Mouse (Mus musculus): ENCODE results near the gene Tmprss9. TPM values are rescaled to one million over a fixed set of nuclear protein-coding genes. Genes with fewer than 3 reads are reported as not detected.

Gene Tmprss9
- polyA plus RNA-seq, 1 experiment: not detected

DNA sequence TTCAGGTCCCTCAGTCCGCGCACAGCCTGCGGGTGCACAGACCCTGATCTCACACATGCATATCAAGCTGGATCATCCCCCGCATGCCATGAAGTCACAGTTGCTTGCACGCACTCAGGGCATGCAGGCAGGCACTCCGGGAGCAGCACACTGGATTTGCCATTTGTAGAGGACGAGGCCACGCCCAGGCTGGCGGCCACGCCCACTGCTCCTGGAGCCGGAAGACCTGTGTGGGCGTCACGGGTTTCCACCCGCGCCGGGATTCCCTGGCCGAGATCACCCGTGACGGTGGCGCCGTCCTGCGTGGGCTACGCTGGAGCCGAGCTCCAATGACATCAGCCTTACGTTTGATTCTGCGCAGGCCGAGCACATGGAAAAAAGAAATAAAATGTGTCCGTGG, 68.0 kb downstream of the Tmprss9 start:
- H3K4me1 ChIP-seq (ENCODE audit: control insufficient read depth, insufficient read depth, low read length): peaks cover 36% of the 10 kb centered on the region
- TF ChIP-seq POLR2A (IDR thresholded peaks at IDR 0.05; ENCODE audit: low read depth, low read length) (peak; percentile 65), CTCF (IDR thresholded peaks at IDR 0.05; ENCODE audit: borderline replicate concordance, insufficient read depth, low read length) (no peak)
- H3K27ac ChIP-seq (ENCODE audit: insufficient read depth, low read length): peak overlapping the region; percentile 70

DNA sequence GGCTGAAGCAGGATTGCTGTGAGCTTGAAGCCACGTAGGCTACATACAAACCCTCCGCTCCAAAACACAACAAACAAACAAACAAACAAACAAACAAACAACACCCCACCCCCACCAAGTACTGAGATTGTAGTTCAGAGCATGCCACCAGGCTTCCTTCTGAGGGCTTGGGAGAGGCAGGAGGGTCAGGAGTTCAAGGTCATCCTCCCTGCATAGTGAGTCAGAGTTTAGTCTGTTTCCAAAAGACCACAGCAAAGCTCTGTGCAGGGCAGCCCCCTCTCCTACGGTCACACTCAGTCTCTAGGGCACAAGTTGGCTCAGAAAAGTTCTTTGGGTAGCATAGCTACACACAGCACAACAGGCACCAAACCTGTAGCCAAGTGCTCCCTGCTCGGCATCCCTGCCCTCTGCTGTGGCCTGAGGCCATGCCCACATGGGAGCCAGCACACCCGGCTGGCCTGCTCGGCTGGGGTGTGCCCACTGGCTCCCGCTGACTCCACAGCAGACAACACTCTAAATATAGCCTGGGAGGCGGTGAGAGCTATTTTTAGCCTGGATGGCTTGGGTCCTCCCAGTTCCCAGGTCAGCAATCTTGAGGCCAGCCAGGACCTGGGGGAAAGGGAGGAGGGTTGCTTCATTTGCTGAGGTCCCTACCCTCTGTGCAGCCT, 68.8 kb downstream of the Tmprss9 start:
- Histone ChIP-seq H3K4me1 (ENCODE audit: control insufficient read depth, insufficient read depth, low read length) (peaks cover 34% of the 10 kb centered on the region), H3K4me3 (ENCODE audit: insufficient read depth, low read length) (no peak overlapping the region), H3K27ac (ENCODE audit: insufficient read depth, low read length) (peak overlapping the region; percentile 70)
- TF ChIP-seq CTCF (IDR thresholded peaks at IDR 0.05; ENCODE audit: borderline replicate concordance, insufficient read depth, low read length) (no peak), POLR2A (IDR thresholded peaks at IDR 0.05; ENCODE audit: low read depth, low read length) (0 out of 2 replicates have a peak, but pooled peaks have one; percentile 11)

More for the DNA sequence above, 68.0 kb downstream of the Tmprss9 start:
- no peak overlapping the region for H3K4me3 ChIP-seq (ENCODE audit: insufficient read depth, low read length)

DNA sequence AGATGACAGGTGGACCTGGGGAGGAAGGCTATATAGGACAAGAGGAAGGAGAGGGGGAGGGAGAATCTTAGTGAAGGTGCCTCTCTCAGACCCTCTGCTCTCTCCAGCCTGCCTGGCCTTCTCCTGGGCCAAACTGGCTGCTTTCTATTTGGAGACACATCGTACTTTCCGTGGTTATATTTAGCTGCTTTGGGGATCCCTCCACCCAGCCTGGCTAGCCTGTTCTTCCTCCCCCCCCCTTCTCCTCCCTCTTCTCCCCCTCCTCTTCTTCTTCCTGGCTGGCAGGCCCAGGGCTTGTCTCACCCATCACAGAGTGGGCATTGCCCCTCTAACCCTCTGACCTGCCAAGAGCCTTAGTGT, 69.3 kb downstream of the Tmprss9 start:
- Histone ChIP-seq H3K27ac (ENCODE audit: insufficient read depth, low read length) (peak overlapping the region; percentile 70), H3K4me1 (ENCODE audit: control insufficient read depth, insufficient read depth, low read length) (peaks cover 34% of the 10 kb centered on the region), H3K4me3 (ENCODE audit: insufficient read depth, low read length) (no peak overlapping the region)
- no peak for TF ChIP-seq POLR2A (IDR thresholded peaks at IDR 0.05; ENCODE audit: low read depth, low read length)
- TF ChIP-seq CTCF (IDR thresholded peaks at IDR 0.05; ENCODE audit: borderline replicate concordance, insufficient read depth, low read length): no peak

DNA sequence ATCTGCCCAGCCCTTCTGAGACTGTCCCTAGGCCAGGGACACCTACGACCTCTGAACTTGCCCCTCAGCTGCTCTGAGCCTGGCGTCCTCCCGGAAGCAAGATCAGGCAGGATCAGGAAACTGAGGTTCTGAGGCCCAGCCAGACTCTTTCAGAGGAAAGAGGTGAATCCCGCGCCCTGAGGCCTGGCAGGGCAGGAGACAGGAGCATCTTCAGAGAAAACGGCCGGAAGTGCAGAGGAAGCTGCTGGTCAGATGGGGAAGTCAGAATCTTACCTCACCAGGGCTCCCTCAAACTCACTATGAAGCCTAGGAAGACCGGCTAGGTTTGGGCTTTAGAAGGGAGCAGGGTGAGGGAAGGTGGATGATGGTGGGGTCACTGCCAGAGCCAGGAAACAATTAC, 71.3 kb downstream of the Tmprss9 start:
- TF ChIP-seq CTCF (IDR thresholded peaks at IDR 0.05; ENCODE audit: borderline replicate concordance, insufficient read depth, low read length): no peak
- no peak for TF ChIP-seq POLR2A (IDR thresholded peaks at IDR 0.05; ENCODE audit: low read depth, low read length)
- H3K4me1 ChIP-seq (ENCODE audit: control insufficient read depth, insufficient read depth, low read length): peaks cover 26% of the 10 kb centered on the region
- no peak overlapping the region for H3K27ac ChIP-seq (ENCODE audit: insufficient read depth, low read length)
- H3K4me3 ChIP-seq (ENCODE audit: insufficient read depth, low read length): no peak overlapping the region

DNA sequence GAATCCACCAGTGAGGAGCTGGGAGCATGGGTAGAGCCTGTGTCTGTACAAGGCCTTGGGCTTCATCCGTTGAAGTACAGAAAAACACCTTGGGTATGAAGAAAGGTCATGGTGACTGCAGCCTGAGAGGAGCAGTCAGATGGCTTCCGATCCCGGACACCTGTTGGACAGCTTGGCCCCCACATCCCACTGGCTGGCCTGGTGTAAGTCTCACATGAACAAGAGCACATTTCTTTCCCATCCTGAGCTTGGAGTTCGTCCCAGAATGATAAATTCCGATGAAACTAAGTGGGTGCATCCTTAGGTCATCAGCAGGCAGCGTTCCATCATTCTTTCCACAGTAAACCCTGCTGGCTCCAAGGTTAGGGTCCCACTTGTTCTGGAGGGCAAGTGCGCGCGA, 72.1 kb downstream of the Tmprss9 start:
- Histone ChIP-seq H3K4me3 (ENCODE audit: insufficient read depth, low read length) (no peak overlapping the region), H3K4me1 (ENCODE audit: control insufficient read depth, insufficient read depth, low read length) (peaks cover 23% of the 10 kb centered on the region), H3K27ac (ENCODE audit: insufficient read depth, low read length) (no peak overlapping the region)
- TF ChIP-seq CTCF (IDR thresholded peaks at IDR 0.05; ENCODE audit: borderline replicate concordance, insufficient read depth, low read length) (no peak), POLR2A (IDR thresholded peaks at IDR 0.05; ENCODE audit: low read depth, low read length) (no peak)

DNA sequence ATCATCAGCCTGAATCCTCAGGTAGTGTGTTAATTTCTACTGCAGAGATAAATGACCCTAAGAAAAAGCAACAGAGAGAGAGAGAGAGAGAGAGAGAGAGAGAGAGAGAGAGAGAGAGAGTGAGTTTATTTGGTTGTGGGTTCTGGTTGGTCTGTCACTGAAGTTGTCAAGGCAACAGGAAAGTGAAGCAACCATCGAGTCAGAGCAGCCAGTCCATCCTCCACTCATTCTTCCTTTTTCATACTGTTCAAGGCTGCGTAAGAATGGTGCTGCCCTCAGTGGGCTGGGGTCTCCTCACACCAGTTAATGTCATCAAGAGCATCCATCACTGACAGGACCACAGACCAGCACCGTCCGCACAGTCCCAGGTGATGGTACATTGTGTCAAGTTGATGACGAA, 72.6 kb downstream of the Tmprss9 start:
- H3K27ac ChIP-seq (ENCODE audit: insufficient read depth, low read length): no peak overlapping the region
- no peak for TF ChIP-seq CTCF (IDR thresholded peaks at IDR 0.05; ENCODE audit: borderline replicate concordance, insufficient read depth, low read length)
- TF ChIP-seq POLR2A (IDR thresholded peaks at IDR 0.05; ENCODE audit: low read depth, low read length): no peak
- no peak overlapping the region for H3K4me3 ChIP-seq (ENCODE audit: insufficient read depth, low read length)
- peaks cover 20% of the 10 kb centered on the region for H3K4me1 ChIP-seq (ENCODE audit: control insufficient read depth, insufficient read depth, low read length)

DNA sequence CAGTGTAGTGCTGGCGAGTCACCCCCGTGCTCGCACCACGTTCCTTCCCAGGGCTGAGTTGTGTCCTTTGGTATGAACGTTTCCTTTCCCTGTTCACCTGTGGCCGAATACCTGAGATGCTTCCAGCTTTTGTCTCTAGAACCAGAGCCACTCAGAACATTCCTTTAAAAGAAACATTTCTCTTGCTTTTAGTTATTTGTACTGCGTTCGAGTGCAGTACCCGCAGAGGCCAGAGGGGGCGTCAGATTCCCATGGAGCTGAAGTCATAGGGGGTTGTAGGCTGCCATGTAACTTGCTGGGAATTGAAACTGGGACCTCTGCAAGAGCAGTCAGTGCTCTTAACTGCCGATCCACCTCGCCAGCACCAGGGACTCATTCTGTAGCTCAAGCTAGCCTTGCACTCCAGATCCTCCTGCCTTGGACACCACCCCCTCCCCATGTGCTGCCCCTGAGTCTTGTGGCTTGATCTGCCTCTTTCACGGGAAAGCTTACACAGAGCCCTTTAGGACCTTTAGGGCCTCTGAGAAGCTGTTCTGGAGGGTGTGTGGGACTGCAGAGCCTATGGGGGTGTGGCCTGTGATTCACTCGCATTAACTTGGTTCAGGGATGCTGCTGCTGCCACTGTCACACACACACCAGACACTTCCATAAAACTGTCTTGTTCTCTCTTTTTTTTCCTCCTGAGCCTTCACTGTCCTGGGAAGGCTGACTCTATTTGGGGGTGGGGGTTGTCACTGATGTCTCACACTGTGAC, 75.2 kb downstream of the Tmprss9 start:
- Histone ChIP-seq H3K4me3 (ENCODE audit: insufficient read depth, low read length) (no peak overlapping the region), H3K27ac (ENCODE audit: insufficient read depth, low read length) (no peak overlapping the region), H3K4me1 (ENCODE audit: control insufficient read depth, insufficient read depth, low read length) (peaks cover 8% of the 10 kb centered on the region)
- no peak for TF ChIP-seq POLR2A (IDR thresholded peaks at IDR 0.05; ENCODE audit: low read depth, low read length)
- no peak for TF ChIP-seq CTCF (IDR thresholded peaks at IDR 0.05; ENCODE audit: borderline replicate concordance, insufficient read depth, low read length)

DNA sequence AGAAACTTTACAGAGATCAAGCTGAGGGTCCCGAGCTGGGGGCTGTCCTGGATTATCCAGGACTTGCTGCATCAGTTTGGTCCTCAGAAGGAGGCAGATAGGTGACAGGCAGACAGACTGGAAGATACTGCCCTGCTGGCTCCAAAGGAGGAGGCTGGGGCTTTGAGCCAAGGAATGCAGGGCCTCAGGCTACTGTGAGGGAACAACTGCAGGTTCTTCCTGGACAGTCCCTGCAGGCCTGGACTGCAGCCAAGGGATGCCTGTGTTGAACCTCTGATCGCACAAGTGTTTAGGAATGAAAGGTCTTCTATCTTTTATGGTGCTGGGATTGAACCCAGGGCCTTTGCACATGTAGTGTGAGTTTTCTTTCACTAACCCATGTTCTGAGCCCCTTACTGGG, 76.2 kb downstream of the Tmprss9 start:
- Histone ChIP-seq H3K27ac (ENCODE audit: insufficient read depth, low read length) (0 out of 2 replicates have a peak overlapping the region, but pooled peaks have one; percentile 1), H3K4me3 (ENCODE audit: insufficient read depth, low read length) (no peak overlapping the region), H3K4me1 (ENCODE audit: control insufficient read depth, insufficient read depth, low read length) (peaks cover 8% of the 10 kb centered on the region)
- TF ChIP-seq CTCF (IDR thresholded peaks at IDR 0.05; ENCODE audit: borderline replicate concordance, insufficient read depth, low read length) (no peak), POLR2A (IDR thresholded peaks at IDR 0.05; ENCODE audit: low read depth, low read length) (no peak)

DNA sequence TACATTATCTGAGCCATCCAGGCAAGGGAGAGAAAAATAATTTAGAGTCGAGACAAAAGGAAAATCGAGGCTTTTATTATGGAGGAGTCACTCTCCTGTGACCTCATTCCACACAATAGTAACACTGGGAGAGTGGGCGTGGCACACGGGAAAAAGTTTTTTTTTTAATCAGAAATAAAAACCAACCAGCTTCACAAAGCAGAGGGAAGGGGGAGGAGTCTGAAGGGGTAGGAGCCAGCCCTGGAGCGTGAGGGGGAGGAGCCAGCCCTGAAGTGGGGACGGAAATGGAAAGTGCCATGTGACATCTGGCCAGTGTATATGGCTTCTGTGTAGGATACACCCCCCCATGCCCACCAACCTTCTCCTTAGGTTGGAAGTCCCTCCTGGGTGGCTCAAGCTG, 76.9 kb downstream of the Tmprss9 start:
- TF ChIP-seq CTCF (IDR thresholded peaks at IDR 0.05; ENCODE audit: borderline replicate concordance, insufficient read depth, low read length): no peak
- no peak for TF ChIP-seq POLR2A (IDR thresholded peaks at IDR 0.05; ENCODE audit: low read depth, low read length)
- no peak overlapping the region for H3K27ac ChIP-seq (ENCODE audit: insufficient read depth, low read length)
- H3K4me1 ChIP-seq (ENCODE audit: control insufficient read depth, insufficient read depth, low read length): peaks cover 8% of the 10 kb centered on the region
- no peak overlapping the region for H3K4me3 ChIP-seq (ENCODE audit: insufficient read depth, low read length)

DNA sequence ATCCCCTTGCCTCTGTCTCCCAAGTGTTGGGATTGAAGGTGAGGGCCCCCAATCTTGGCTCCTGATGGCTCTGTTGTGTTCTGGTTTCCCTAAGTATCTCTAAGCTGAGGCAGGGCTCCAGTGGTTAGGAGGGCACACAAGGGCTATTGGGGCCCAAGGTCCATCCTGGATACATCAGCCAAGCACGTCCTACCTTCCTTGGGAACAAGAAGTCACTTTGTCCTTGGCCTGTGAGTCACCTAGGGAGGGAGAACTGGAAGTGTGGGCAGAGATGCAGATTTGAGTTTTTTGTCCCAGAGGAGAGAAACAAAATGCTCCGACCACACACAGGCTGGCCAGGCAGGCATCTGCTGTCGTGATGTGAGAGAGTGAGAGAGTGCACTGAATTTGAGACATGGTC, 77.4 kb downstream of the Tmprss9 start:
- Histone ChIP-seq H3K4me3 (ENCODE audit: insufficient read depth, low read length) (no peak overlapping the region), H3K4me1 (ENCODE audit: control insufficient read depth, insufficient read depth, low read length) (peaks cover 8% of the 10 kb centered on the region), H3K27ac (ENCODE audit: insufficient read depth, low read length) (no peak overlapping the region)
- TF ChIP-seq CTCF (IDR thresholded peaks at IDR 0.05; ENCODE audit: borderline replicate concordance, insufficient read depth, low read length): no peak
- no peak for TF ChIP-seq POLR2A (IDR thresholded peaks at IDR 0.05; ENCODE audit: low read depth, low read length)

Other genes starting within 250 kb of the Tmprss9 start
- 92.4 and 105 TPM in 2 replicates for gene Csnk1g2, start 249.0 kb upstream of the Tmprss9 start, polyA plus RNA-seq (2011; ENCODE audit: insufficient read length, low read depth, missing spikeins)
- gene Btbd2, start 214.8 kb upstream of the Tmprss9 start, polyA plus RNA-seq (2011; ENCODE audit: insufficient read length, low read depth, missing spikeins): 21.2 and 22.1 TPM in 2 replicates
- gene Mknk2, start 193.7 kb upstream of the Tmprss9 start, polyA plus RNA-seq (2011; ENCODE audit: insufficient read length, low read depth, missing spikeins): 32.8 and 39.8 TPM in 2 replicates
- 40.9 and 56.0 TPM in 2 replicates for gene Mob3a, start 169.9 kb upstream of the Tmprss9 start, polyA plus RNA-seq (2011; ENCODE audit: insufficient read length, low read depth, missing spikeins)
- gene Izumo4, start 169.7 kb upstream of the Tmprss9 start, polyA plus RNA-seq (2011; ENCODE audit: insufficient read length, low read depth, missing spikeins): 24.6 and 38.5 TPM in 2 replicates
- 116 and 155 TPM in 2 replicates for gene Ap3d1, start 129.6 kb upstream of the Tmprss9 start, polyA plus RNA-seq (2011; ENCODE audit: insufficient read length, low read depth, missing spikeins)
- gene Dot1l, start 116.6 kb upstream of the Tmprss9 start, polyA plus RNA-seq (2011; ENCODE audit: insufficient read length, low read depth, missing spikeins): 22.3 and 22.4 TPM in 2 replicates
- 48.0 and 49.3 TPM in 2 replicates for gene Sf3a2, start 73.7 kb upstream of the Tmprss9 start, polyA plus RNA-seq (2011; ENCODE audit: insufficient read length, low read depth, missing spikeins)
- 59.1 and 59.9 TPM in 2 replicates for gene Plekhj1, start 73.2 kb upstream of the Tmprss9 start, polyA plus RNA-seq (2011; ENCODE audit: insufficient read length, low read depth, missing spikeins)
- gene Amh, start 66.6 kb upstream of the Tmprss9 start, polyA plus RNA-seq (2011; ENCODE audit: insufficient read length, low read depth, missing spikeins): not detected in 2 replicates
- gene Jsrp1, start 58.4 kb upstream of the Tmprss9 start, polyA plus RNA-seq (2011; ENCODE audit: insufficient read length, low read depth, missing spikeins): 0.70 TPM in 1 of 2 replicates, not detected in the other
- gene Oaz1, start 45.2 kb upstream of the Tmprss9 start, polyA plus RNA-seq (2011; ENCODE audit: insufficient read length, low read depth, missing spikeins): 331 and 347 TPM in 2 replicates
- gene Lingo3, start 27.8 kb upstream of the Tmprss9 start, polyA plus RNA-seq (2011; ENCODE audit: insufficient read length, low read depth, missing spikeins): 0.19 TPM in 1 of 2 replicates, not detected in the other
- gene Lsm7, start 16.6 kb upstream of the Tmprss9 start, polyA plus RNA-seq (2011; ENCODE audit: insufficient read length, low read depth, missing spikeins): 75.6 and 106 TPM in 2 replicates
- gene Sppl2b, start 16.6 kb upstream of the Tmprss9 start, polyA plus RNA-seq (2011; ENCODE audit: insufficient read length, low read depth, missing spikeins): 23.8 and 30.9 TPM in 2 replicates
- 75.8 and 89.2 TPM in 2 replicates for gene Timm13, start 29.1 kb downstream of the Tmprss9 start, polyA plus RNA-seq (2011; ENCODE audit: insufficient read length, low read depth, missing spikeins)
- 14.1 and 14.7 TPM in 2 replicates for gene Lmnb2, start 46.4 kb downstream of the Tmprss9 start, polyA plus RNA-seq (2011; ENCODE audit: insufficient read length, low read depth, missing spikeins)
- gene Gadd45b, start 58.2 kb downstream of the Tmprss9 start, polyA plus RNA-seq (2011; ENCODE audit: insufficient read length, low read depth, missing spikeins): 38.3 and 45.7 TPM in 2 replicates
- 5.3 and 5.4 TPM in 2 replicates for gene Gng7, start 143.1 kb downstream of the Tmprss9 start, polyA plus RNA-seq (2011; ENCODE audit: insufficient read length, low read depth, missing spikeins)
- gene Diras1, start 153.8 kb downstream of the Tmprss9 start, polyA plus RNA-seq (2011; ENCODE audit: insufficient read length, low read depth, missing spikeins): not detected in 2 replicates
- 11.9 and 13.1 TPM in 2 replicates for gene Slc39a3, start 165.6 kb downstream of the Tmprss9 start, polyA plus RNA-seq (2011; ENCODE audit: insufficient read length, low read depth, missing spikeins)
- 85.2 and 90.7 TPM in 2 replicates for gene Sgta, start 188.3 kb downstream of the Tmprss9 start, polyA plus RNA-seq (2011; ENCODE audit: insufficient read length, low read depth, missing spikeins)
- gene Thop1, start 198.2 kb downstream of the Tmprss9 start, polyA plus RNA-seq (2011; ENCODE audit: insufficient read length, low read depth, missing spikeins): 30.4 and 33.8 TPM in 2 replicates
- 0.23 TPM in 1 of 2 replicates, not detected in the other for gene Creb3l3, start 227.0 kb downstream of the Tmprss9 start, polyA plus RNA-seq (2011; ENCODE audit: insufficient read length, low read depth, missing spikeins)
- 61.3 and 69.6 TPM in 2 replicates for gene Map2k2, start 234.1 kb downstream of the Tmprss9 start, polyA plus RNA-seq (2011; ENCODE audit: insufficient read length, low read depth, missing spikeins)

All from embryonic fibroblast, embryonic 13.5 days (primary cell).